Mouse (Mus musculus): Measurements from ENCODE around the gene Gne. TPM values are rescaled to one million over a fixed set of nuclear protein-coding genes. Genes with fewer than 3 reads are reported as not detected.
A peak's percentile ranks its signal among the peaks of the same experiment; 100 is the strongest.

Gene Gne
- polyA plus RNA-seq, 1 experiment = 0.68 TPM

DNA sequence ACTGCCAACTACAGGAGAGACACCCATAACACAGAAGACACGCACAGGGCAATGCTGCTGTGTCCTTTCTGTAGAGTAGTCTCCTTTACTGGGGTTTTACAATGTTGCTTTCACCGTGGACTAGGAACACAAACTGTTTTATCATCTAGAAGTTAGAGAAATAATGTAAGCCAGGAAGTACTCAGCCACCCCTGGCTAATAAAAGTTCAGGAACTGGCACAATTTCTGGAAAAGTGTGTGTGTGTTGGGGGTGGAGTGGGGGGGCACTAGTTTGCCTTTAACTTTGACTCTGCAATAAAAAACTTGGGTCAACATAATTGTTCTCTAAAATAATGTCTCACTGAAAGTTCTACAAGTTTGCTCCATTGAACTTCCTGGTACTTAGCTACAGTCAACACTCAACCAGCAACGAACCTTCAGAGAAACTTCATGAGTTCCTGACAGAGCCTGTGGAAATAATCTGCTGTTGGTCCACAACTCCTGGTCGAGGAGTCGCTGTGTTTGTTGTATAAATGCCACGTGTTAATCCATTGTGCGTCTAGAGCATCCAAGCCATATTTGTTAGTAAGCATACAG lies 5.5 kb downstream of the Gne start:
- peaks cover 18% of the 10 kb centered on the region for H3K4me1 ChIP-seq (ENCODE audit: control insufficient read depth)
- peaks cover 18% of the 10 kb centered on the region for H3K27me3 ChIP-seq (ENCODE audit: control insufficient read depth)
- no peak for TF ChIP-seq GATA1 (IDR thresholded peaks at IDR 0.05; ENCODE audit: low read length)
- TF ChIP-seq TAL1 (IDR thresholded peaks at IDR 0.05; ENCODE audit: low read length) = no peak
- no peaks in the 10 kb centered on the region for H3K9me3 ChIP-seq (ENCODE audit: control insufficient read depth, low read length)
- H3K36me3 ChIP-seq (ENCODE audit: control insufficient read depth) = no peaks in the 10 kb centered on the region
- no peak overlapping the region for H3K4me3 ChIP-seq (replicated peaks)

DNA sequence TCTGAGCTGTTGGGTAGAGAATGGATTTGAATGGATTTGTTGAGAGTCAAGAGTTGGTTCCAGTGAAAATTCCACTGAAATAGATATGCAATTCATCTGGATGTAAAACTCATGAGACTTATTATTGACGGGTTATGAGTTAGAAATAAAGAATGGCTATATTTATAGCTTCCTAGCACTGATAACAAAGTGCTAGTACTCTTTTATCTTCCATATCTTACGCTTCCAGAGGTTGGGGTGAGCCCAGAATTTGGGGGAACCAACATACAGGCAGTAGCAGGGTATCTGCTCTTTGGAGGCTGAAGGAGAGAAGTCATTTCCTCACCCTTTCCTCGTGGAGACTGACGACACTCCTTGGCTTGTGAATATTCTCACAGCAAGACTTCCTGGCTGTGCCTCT lies 9.6 kb downstream of the Gne start:
- Histone ChIP-seq H3K27me3 (ENCODE audit: control insufficient read depth) (peaks cover 2% of the 10 kb centered on the region; the same call in 1 of the 2 replicates), H3K4me3 (replicated peaks) (no peak overlapping the region), H3K9me3 (ENCODE audit: control insufficient read depth, low read length) (no peaks in the 10 kb centered on the region), H3K36me3 (ENCODE audit: control insufficient read depth) (no peaks in the 10 kb centered on the region; the same call in 1 of the 2 replicates), H3K4me1 (ENCODE audit: control insufficient read depth) (peaks cover 56% of the 10 kb centered on the region)
- TF ChIP-seq GATA1 (IDR thresholded peaks at IDR 0.05; ENCODE audit: low read length) (no peak), TAL1 (IDR thresholded peaks at IDR 0.05; ENCODE audit: low read length) (no peak)

DNA sequence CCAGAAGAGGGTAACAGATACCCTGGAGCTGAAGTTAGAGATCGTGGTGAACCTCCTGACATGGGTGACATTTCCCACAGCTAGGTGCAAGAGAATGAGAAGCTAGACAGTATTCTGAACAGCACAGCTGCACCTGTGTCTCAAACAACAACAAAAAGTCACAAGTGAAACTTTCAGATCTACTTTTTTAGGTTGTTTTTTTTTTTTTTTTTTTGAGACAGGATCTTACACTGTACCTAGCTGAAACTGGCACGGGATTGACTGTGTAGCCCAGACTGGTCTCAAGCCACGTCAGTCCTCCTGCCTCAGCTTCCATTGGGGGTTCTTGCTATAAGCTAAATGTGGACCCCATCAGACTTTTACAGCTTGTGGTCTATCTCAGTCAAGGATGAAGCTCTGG lies 10.2 kb downstream of the Gne start:
- Histone ChIP-seq H3K36me3 (ENCODE audit: control insufficient read depth) (no peaks in the 10 kb centered on the region; the same call in 1 of the 2 replicates), H3K4me1 (ENCODE audit: control insufficient read depth) (peaks cover 58% of the 10 kb centered on the region), H3K4me3 (replicated peaks) (no peak overlapping the region), H3K9me3 (ENCODE audit: control insufficient read depth, low read length) (no peaks in the 10 kb centered on the region), H3K27me3 (ENCODE audit: control insufficient read depth) (peaks cover 2% of the 10 kb centered on the region; the same call in 1 of the 2 replicates)
- TF ChIP-seq GATA1 (IDR thresholded peaks at IDR 0.05; ENCODE audit: low read length) (no peak), TAL1 (IDR thresholded peaks at IDR 0.05; ENCODE audit: low read length) (no peak)

DNA sequence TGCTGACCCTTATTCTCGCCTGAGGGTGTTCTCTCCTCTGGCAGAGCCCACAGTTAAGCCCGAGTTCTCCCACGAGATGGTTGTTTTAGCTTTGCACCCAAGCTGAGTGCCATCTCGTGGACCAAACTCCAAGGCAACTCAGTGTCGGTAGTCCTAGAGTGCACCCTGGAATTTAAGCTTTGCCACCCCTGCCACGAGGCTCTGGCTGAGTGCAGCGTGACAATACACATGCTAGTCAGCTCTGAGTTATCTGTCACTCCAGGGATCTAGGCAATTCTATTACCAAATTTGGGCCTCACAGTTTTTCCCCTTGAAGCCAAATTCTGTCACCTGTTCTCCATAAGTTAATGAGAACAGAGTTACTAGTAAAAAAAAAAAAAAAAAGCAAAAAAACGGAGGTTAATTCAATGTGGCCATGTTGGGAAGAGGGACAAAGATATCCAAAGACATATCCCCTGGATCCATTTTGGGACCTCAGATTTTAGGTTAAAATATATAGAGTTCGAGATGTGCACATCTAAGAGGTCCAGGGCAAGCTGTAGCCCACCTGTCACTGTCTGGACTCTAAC lies 11.0 kb downstream of the Gne start:
- Histone ChIP-seq H3K36me3 (ENCODE audit: control insufficient read depth) (no peaks in the 10 kb centered on the region; the same call in 1 of the 2 replicates), H3K27me3 (ENCODE audit: control insufficient read depth) (peaks cover 2% of the 10 kb centered on the region; the same call in 1 of the 2 replicates), H3K9me3 (ENCODE audit: control insufficient read depth, low read length) (no peaks in the 10 kb centered on the region), H3K4me1 (ENCODE audit: control insufficient read depth) (peaks cover 65% of the 10 kb centered on the region), H3K4me3 (replicated peaks) (peak overlapping the region; percentile 73)
- TF ChIP-seq TAL1 (IDR thresholded peaks at IDR 0.05; ENCODE audit: low read length) (no peak), GATA1 (IDR thresholded peaks at IDR 0.05; ENCODE audit: low read length) (no peak)

DNA sequence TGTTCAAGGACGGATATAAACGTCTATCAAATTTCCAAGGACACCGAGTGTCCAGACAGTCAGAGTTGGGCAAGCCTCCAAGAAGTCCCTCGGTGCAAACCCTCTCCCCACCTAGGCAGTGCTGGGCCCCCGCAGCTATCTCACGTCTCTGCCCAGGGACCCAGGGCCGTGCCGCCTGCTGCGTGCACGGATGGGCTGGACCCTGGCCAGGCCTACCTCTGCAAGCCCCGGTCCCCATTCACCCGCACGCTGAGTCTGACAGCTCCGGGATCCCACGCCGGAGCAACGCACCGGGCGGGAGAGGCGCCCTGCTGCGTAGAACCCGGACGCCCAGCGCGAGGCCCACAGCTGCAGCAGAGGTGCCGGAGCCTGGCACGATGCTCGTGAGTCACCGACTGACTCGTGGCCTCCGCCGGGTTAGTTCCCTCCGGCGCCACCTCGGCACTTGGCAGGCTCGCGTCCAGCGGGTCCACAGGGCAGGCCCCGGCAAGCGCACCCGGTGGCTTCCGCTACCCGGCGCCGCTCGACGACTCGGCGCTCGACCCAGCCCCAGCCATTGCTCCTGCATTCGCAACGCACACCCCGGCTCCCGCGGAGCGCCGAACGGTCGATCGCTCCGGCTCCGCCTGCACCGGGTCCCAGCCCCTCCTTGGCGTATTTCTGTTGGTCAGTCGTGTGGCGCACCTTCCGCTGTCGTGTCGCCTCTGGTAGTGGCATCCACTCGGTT lies 11.7 kb downstream of the Gne start:
- H3K4me3 ChIP-seq (replicated peaks) = peak overlapping the region; percentile 73
- TF ChIP-seq GATA1 (IDR thresholded peaks at IDR 0.05; ENCODE audit: low read length) (no peak), TAL1 (IDR thresholded peaks at IDR 0.05; ENCODE audit: low read length) (no peak)
- H3K4me1 ChIP-seq (ENCODE audit: control insufficient read depth) = peaks cover 71% of the 10 kb centered on the region
- H3K36me3 ChIP-seq (ENCODE audit: control insufficient read depth) = no peaks in the 10 kb centered on the region; the same call in 1 of the 2 replicates
- no peaks in the 10 kb centered on the region for H3K27me3 ChIP-seq (ENCODE audit: control insufficient read depth)
- no peaks in the 10 kb centered on the region for H3K9me3 ChIP-seq (ENCODE audit: control insufficient read depth, low read length)

GRCm38 (mm10) chr4:44071741-44072145 lies 12.2 kb downstream of the Gne start:
- TF ChIP-seq GATA1 (IDR thresholded peaks at IDR 0.05; ENCODE audit: low read length) = no peak
- Histone ChIP-seq H3K9me3 (ENCODE audit: control insufficient read depth, low read length) (no peaks in the 10 kb centered on the region), H3K4me3 (replicated peaks) (peak overlapping the region; percentile 73), H3K4me1 (ENCODE audit: control insufficient read depth) (peaks cover 73% of the 10 kb centered on the region), H3K36me3 (ENCODE audit: control insufficient read depth) (no peaks in the 10 kb centered on the region; the same call in 1 of the 2 replicates), H3K27me3 (ENCODE audit: control insufficient read depth) (no peaks in the 10 kb centered on the region)

GRCm38 (mm10) chr4:44070641-44071040 lies 13.3 kb downstream of the Gne start:
- H3K4me3 ChIP-seq (replicated peaks) = peak overlapping the region; percentile 73
- no peaks in the 10 kb centered on the region for H3K9me3 ChIP-seq (ENCODE audit: control insufficient read depth, low read length)
- peaks cover 77% of the 10 kb centered on the region for H3K4me1 ChIP-seq (ENCODE audit: control insufficient read depth)
- no peak for TF ChIP-seq TAL1 (IDR thresholded peaks at IDR 0.05; ENCODE audit: low read length)
- TF ChIP-seq GATA1 (IDR thresholded peaks at IDR 0.05; ENCODE audit: low read length) = no peak
- H3K36me3 ChIP-seq (ENCODE audit: control insufficient read depth) = peaks cover 6% of the 10 kb centered on the region
- no peaks in the 10 kb centered on the region for H3K27me3 ChIP-seq (ENCODE audit: control insufficient read depth)

DNA sequence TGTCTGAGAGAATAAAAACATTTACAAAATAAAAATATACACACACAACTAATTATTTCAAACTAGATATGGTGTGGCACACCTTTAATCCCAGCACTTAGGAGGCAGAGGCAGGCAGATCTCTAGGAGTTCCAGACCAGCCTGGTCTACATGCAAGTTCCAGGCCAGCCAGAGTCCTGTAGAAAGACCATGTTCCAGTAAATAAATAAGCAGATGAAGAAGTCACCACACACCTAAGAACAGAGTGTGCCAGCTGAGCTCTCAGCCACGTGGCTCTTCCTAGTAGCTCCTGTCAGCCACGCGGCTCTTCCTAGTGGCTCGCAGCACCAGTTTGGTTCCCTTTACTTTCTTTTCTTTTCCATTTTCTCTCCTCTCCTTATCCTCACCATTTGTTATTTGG lies 14.6 kb downstream of the Gne start:
- H3K36me3 ChIP-seq (ENCODE audit: control insufficient read depth) = peaks cover 10% of the 10 kb centered on the region
- H3K9me3 ChIP-seq (ENCODE audit: control insufficient read depth, low read length) = no peaks in the 10 kb centered on the region
- TF ChIP-seq TAL1 (IDR thresholded peaks at IDR 0.05; ENCODE audit: low read length) (no peak), GATA1 (IDR thresholded peaks at IDR 0.05; ENCODE audit: low read length) (no peak)
- H3K4me1 ChIP-seq (ENCODE audit: control insufficient read depth) = peaks cover 73% of the 10 kb centered on the region
- H3K4me3 ChIP-seq (replicated peaks) = no peak overlapping the region
- H3K27me3 ChIP-seq (ENCODE audit: control insufficient read depth) = no peaks in the 10 kb centered on the region

GRCm38 (mm10) chr4:44068736-44069135 lies 15.2 kb downstream of the Gne start:
- Histone ChIP-seq H3K9me3 (ENCODE audit: control insufficient read depth, low read length) (no peaks in the 10 kb centered on the region), H3K4me1 (ENCODE audit: control insufficient read depth) (peaks cover 66% of the 10 kb centered on the region), H3K36me3 (ENCODE audit: control insufficient read depth) (peaks cover 10% of the 10 kb centered on the region), H3K4me3 (replicated peaks) (no peak overlapping the region), H3K27me3 (ENCODE audit: control insufficient read depth) (no peaks in the 10 kb centered on the region)
- no peak for TF ChIP-seq GATA1 (IDR thresholded peaks at IDR 0.05; ENCODE audit: low read length)
- no peak for TF ChIP-seq TAL1 (IDR thresholded peaks at IDR 0.05; ENCODE audit: low read length)

All from erythroblast, embryonic 14.5 days (primary cell).